Mouse (Mus musculus) intestine, embryonic 15.5 days (tissue): Measurements from ENCODE around the gene Hectd4. TPM values are rescaled to one million over a fixed set of nuclear protein-coding genes. Genes with fewer than 3 reads are reported as not detected.
"Not testable (repeated sequence)": the region's sequence is repeated elsewhere in the genome, so short reads cannot be mapped to it uniquely, and the experiment has no call there.

Source experiments
- ATAC-seq: fragments of 200-750 bp; cut with Nextera tagmentation; 2 replicates; pipeline ENCODE4 v1.8.0; 2017; ENCODE audit warnings: moderate TSS enrichment, moderate library complexity
- H3K27ac ChIP-seq: fragments of 300-500 bp; sonication (generic); 2 replicates; pipeline ENCODE4 v1.5.1; 2015; ENCODE audit warnings: mild to moderate bottlenecking, inconsistent platforms
- H3K27me3 ChIP-seq: fragments of 300-500 bp; sonication (generic); replicated peaks from 2 replicates; pipeline ENCODE4 v1.6.1; 2015; ENCODE audit warnings: inconsistent platforms
- H3K36me3 ChIP-seq: fragments of 300-500 bp; sonication (generic); 2 replicates; pipeline ENCODE4 v1.6.1; 2015; ENCODE audit warnings: inconsistent platforms
- H3K4me1 ChIP-seq: fragments of 300-500 bp; sonication (generic); replicated peaks from 2 replicates; pipeline ENCODE4 v1.6.1; 2015; ENCODE audit warnings: inconsistent platforms
- H3K4me2 ChIP-seq: fragments of 300-500 bp; sonication (generic); replicated peaks from 2 replicates; pipeline ENCODE4 v1.6.1; 2015; ENCODE audit warnings: mild to moderate bottlenecking, inconsistent platforms
- H3K4me3 ChIP-seq: fragments of 300-500 bp; sonication (generic); replicated peaks from 2 replicates; pipeline ENCODE4 v1.5.1; 2015; ENCODE audit warnings: inconsistent platforms
- H3K9ac ChIP-seq: fragments of 300-500 bp; sonication (generic); 2 replicates; pipeline ENCODE4 v1.6.1; 2015; ENCODE audit warnings: inconsistent platforms
- H3K9me3 ChIP-seq: fragments of 300-500 bp; sonication (generic); 2 replicates; pipeline ENCODE4 v1.6.1; 2016; ENCODE audit warnings: inconsistent platforms
- whole genome bisulfite sequencing: fragments of 180-500 bp; shearing (Covaris S2); methylation state at CpG from one replicate; pipeline ENCODE4 v1.1.7; 2015; 5-methylcytosine and 5-hydroxymethylcytosine counted together
- polyA plus RNA-seq: library from polyadenylated mRNA; unstranded; fragments of >200 nt; fragmentation: Nextera tagmentation; extraction: Ambion mirVana; gene quantifications from 2 replicates; pipeline ENCODE4 v1.2.1, GENCODE M21; 2015

The Hectd4 gene
- polyA plus RNA-seq, 1 experiment from 2014 or later, result 4.2 TPM

- no peaks in the 10 kb centered on the region for H3K9me3 ChIP-seq
- no peaks in the 10 kb centered on the region; the same call in 1 of the 2 replicates for H3K36me3 ChIP-seq
- peak; percentile 9; the same call in 1 of the 2 replicates for ATAC-seq
- peaks cover 17% of the 10 kb centered on the region for H3K4me1 ChIP-seq
- peak overlapping the region; percentile 88 for H3K4me3 ChIP-seq
- H3K9ac ChIP-seq, result peak overlapping the region; percentile 91
- peak overlapping the region; percentile 63 for H3K27ac ChIP-seq
- H3K27me3 ChIP-seq, result no peaks in the 10 kb centered on the region
- WGBS, result 7% methylated on average over 17 of the region's 17 CpGs
- peak overlapping the region; percentile 76 for H3K4me2 ChIP-seq
These were observed 28.5 kb upstream of the Hectd4 start for GRCm38 (mm10) chr5:121191584-121191906.

DNA sequence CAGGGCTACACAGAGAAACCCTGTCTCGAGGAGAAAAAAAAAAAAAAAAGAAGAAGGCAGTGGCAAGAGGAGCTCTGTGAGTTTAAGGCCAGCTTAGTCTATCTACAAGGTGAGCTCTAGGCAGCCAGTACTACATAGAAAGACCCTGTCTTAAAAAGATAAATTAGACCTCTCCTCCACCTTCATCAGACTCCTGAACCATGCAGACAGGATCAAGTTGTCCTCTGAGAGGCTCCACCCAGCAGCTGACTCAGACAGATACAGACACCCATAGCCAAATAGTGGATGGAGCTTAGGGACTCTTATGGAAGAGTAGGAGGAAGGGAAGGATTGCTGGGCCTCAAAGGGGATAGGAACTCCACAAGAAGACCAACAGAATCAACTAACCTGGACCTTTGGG, 25.8 kb upstream of the Hectd4 start:
- Histone ChIP-seq H3K27ac (no peak overlapping the region), H3K4me3 (no peak overlapping the region), H3K4me2 (no peak overlapping the region), H3K36me3 (no peaks in the 10 kb centered on the region), H3K9me3 (no peaks in the 10 kb centered on the region), H3K9ac (no peak overlapping the region), H3K4me1 (0 out of 2 replicates have a peak, but pooled peaks cover 5% of the 10 kb centered on the region), H3K27me3 (no peaks in the 10 kb centered on the region)
- no peak for ATAC-seq
- WGBS, result 36% methylated on average over 1 of the region's 1 CpGs

DNA sequence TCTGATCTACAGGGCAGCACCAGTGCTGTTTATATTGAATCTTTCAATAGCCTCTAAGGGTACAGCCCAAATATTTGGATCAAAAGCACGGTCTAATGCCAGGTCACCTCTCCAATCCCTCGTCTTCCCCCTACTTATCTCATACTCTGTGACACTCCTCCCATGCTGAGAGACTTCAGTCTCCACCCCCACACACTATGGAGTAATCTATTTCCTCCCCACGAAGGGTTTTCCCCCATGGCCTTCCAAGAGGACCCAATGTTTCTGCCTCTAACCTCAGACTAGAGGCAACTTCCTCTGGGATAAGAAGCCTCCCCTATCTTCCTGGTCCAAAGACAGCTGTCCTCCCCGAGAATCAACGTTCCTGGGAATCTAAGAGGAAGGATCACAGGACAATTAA, 23.3 kb upstream of the Hectd4 start:
- Histone ChIP-seq H3K27ac (no peak overlapping the region), H3K27me3 (no peaks in the 10 kb centered on the region), H3K4me2 (no peak overlapping the region), H3K9me3 (no peaks in the 10 kb centered on the region), H3K4me1 (no peaks in the 10 kb centered on the region), H3K36me3 (no peaks in the 10 kb centered on the region), H3K4me3 (no peak overlapping the region), H3K9ac (no peak overlapping the region)
- 49% methylated on average over 5 of the region's 5 CpGs for WGBS
- no peak for ATAC-seq

GRCm38 (mm10) chr5:121197337-121197736, 22.7 kb upstream of the Hectd4 start:
- no peaks in the 10 kb centered on the region for H3K4me1 ChIP-seq
- H3K36me3 ChIP-seq, result no peaks in the 10 kb centered on the region
- WGBS, result 70% methylated on average over 2 of the region's 2 CpGs
- no peak overlapping the region for H3K4me3 ChIP-seq
- no peak overlapping the region for H3K4me2 ChIP-seq
- no peak overlapping the region for H3K27ac ChIP-seq
- no peaks in the 10 kb centered on the region for H3K9me3 ChIP-seq
- ATAC-seq, result no peak
- no peaks in the 10 kb centered on the region for H3K27me3 ChIP-seq
- H3K9ac ChIP-seq, result no peak overlapping the region

DNA sequence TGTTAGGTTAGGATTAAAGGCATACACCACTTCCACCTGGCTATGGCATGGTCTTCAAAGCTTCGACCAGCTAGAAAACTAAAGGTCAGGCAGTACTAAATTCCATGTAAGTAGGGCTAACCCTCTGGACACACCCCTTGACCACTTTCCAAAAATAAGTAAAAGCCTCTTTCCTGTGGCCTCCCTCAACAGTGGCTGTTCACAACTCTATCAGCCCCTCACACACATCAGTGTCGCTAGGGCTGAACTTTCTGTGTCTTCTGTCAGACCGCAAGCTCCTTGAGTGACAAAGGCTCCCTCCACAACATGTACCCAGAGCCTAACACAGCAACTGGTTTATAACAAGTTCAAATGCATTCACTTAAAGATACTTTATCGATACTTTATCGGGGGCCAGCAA, 21.6 kb upstream of the Hectd4 start:
- 82% methylated on average over 5 of the region's 5 CpGs for WGBS
- no peak overlapping the region for H3K9ac ChIP-seq
- H3K9me3 ChIP-seq, result no peaks in the 10 kb centered on the region
- no peaks in the 10 kb centered on the region for H3K27me3 ChIP-seq
- no peak for ATAC-seq
- no peak overlapping the region for H3K4me3 ChIP-seq
- H3K4me1 ChIP-seq, result no peaks in the 10 kb centered on the region
- H3K27ac ChIP-seq, result no peak overlapping the region
- no peak overlapping the region for H3K4me2 ChIP-seq
- no peaks in the 10 kb centered on the region for H3K36me3 ChIP-seq

DNA sequence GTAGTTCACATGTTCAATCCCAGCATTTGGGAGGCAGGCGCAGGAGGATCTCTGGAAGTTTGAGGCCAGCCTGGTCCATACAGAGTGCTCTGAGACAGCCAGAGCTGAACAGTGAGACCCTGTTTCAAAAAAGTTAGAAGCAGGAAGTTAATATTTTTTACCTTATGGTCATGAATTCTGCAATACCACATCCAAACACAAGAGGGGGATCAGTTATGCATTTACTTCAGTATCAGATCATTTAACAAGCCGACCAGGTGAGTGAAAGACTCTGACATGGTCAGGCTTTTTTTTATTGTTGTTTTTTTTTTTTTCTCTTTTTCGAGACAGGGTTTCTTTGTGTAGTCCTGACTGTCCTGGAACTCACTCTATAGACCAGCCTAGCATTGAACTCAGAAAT, 18.3 kb upstream of the Hectd4 start:
- WGBS, result 49% methylated on average over 3 of the region's 3 CpGs
- Histone ChIP-seq H3K27ac (no peak overlapping the region), H3K9me3 (no peaks in the 10 kb centered on the region), H3K4me1 (peaks cover 13% of the 10 kb centered on the region), H3K4me2 (no peak overlapping the region), H3K4me3 (no peak overlapping the region), H3K36me3 (peaks cover 7% of the 10 kb centered on the region; the same call in 1 of the 2 replicates), H3K27me3 (no peaks in the 10 kb centered on the region), H3K9ac (no peak overlapping the region)
- no peak for ATAC-seq

DNA sequence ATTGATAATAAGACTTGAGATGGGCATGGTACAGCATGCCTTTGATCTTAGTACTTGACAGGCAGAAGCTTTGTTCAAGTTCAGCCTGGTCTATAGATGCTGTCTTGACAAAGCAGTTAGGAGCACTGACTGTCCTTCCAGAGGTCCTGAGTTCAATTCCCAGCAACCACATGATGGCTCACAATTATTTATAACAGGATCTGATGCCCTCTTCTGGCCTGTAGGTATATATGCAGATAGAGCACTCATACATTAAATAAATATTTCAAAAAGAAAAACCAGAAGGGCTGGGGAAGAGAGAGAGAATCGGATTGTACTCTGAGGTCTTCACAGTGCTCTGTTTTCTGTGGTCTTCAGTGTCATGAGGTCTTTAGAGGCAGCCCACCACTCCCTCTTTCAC, 17.6 kb upstream of the Hectd4 start:
- Histone ChIP-seq H3K27me3 (no peaks in the 10 kb centered on the region), H3K9ac (no peak overlapping the region), H3K4me2 (no peak overlapping the region), H3K9me3 (no peaks in the 10 kb centered on the region), H3K36me3 (peaks cover 12% of the 10 kb centered on the region; the same call in 1 of the 2 replicates), H3K27ac (no peak overlapping the region), H3K4me1 (peaks cover 16% of the 10 kb centered on the region), H3K4me3 (no peak overlapping the region)
- 77% methylated on average over 1 of the region's 1 CpGs for WGBS
- ATAC-seq, result no peak

DNA sequence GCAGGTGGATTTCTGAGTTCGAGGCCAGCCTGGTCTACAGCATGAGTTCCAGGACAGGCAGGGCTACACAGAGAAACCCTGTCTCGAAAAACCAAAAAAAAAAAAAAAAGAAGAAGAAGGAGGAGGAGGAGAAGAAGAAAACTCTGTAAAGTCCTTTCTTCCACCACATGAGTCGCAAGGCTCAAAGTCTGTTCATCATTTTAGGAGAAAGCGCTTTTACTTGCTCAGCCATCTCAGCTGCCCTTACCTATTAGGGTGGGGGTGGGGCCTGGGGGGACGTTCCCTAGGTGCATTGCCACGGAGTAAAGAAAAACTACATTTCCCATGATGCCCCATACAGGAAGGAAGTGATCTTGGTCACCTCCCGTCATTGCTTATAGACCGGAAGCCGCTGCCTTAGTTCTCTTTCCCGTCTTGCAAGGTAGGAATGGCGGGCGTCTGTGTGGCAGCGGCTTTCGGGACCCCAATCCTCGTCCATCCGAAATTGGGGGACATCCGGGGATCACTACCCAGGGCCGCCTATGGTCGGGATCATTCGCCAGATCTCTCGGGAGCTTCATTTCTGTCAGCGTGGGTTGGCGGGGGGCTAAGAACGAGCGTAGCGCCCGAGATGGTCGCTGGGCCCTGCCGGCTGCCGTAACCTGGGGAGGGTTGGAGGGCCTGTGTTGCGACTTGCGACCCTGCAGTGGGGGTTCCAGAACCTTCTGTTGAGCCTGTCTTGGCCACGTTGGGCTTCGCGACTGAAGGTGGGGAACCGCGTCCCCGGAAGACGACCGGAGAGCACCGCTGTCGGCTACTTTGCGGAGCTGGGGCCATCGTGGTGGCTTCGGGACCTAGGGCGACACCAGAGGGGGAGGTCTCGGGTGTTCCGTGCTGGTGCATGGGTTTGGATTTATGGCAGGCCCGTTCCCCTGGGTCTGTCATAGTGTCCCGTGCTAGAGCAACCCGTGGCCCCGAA, 15.6 kb upstream of the Hectd4 start, which contains the start of gene Rpl6:
Gene Rpl6, plus strand, starts transcription at position 350 of the 958 bp plus-strand sequence.
- Histone ChIP-seq H3K4me1 (peaks cover 20% of the 10 kb centered on the region), H3K27ac (peak within 1 kb of the TSS; percentile 66), H3K9me3 (no peaks in the 10 kb centered on the region), H3K4me3 (peak within 1 kb of the TSS; percentile 80), H3K36me3 (peaks cover 23% of the 10 kb centered on the region), H3K4me2 (peak within 1 kb of the TSS; percentile 56), H3K27me3 (no peaks in the 10 kb centered on the region), H3K9ac (peak within 1 kb of the TSS; percentile 96)
- 1% methylated on average over 52 of the region's 52 CpGs for WGBS
- peak; percentile 94 for ATAC-seq

- Histone ChIP-seq H3K4me2 (peak overlapping the region; percentile 56), H3K9ac (peak overlapping the region; percentile 96), H3K4me1 (peaks cover 20% of the 10 kb centered on the region), H3K36me3 (peaks cover 32% of the 10 kb centered on the region), H3K4me3 (peak overlapping the region; percentile 80)
- not testable (repeated sequence) for ATAC-seq, H3K27ac ChIP-seq, H3K9me3 ChIP-seq, H3K27me3 ChIP-seq
- WGBS, result 66% methylated on average over 9 of the region's 10 CpGs
These were observed 14.4 kb upstream of the Hectd4 start for GRCm38 (mm10) chr5:121205537-121206130.

- ATAC-seq, result no peak
- Histone ChIP-seq H3K36me3 (peaks cover 39% of the 10 kb centered on the region), H3K27me3 (no peaks in the 10 kb centered on the region), H3K9ac (peak overlapping the region; percentile 96; the same call in 1 of the 2 replicates), H3K4me3 (peak overlapping the region; percentile 80; the same call in 1 of the 2 replicates), H3K9me3 (no peaks in the 10 kb centered on the region), H3K4me1 (peaks cover 20% of the 10 kb centered on the region), H3K4me2 (peak overlapping the region; percentile 56), H3K27ac (no peak overlapping the region)
- 72% methylated on average over 9 of the region's 9 CpGs for WGBS
These were observed 13.5 kb upstream of the Hectd4 start for GRCm38 (mm10) chr5:121206540-121206939.

- Histone ChIP-seq H3K4me1 (peaks cover 20% of the 10 kb centered on the region), H3K27ac (no peak overlapping the region), H3K36me3 (peaks cover 43% of the 10 kb centered on the region), H3K4me2 (peak overlapping the region; percentile 56; the same call in 1 of the 2 replicates), H3K27me3 (no peaks in the 10 kb centered on the region), H3K4me3 (0 out of 2 replicates have a peak overlapping the region, but pooled peaks have one; percentile 80), H3K9me3 (no peaks in the 10 kb centered on the region), H3K9ac (no peak overlapping the region)
- no peak for ATAC-seq
- 71% methylated on average over 3 of the region's 3 CpGs for WGBS
These were observed 13.0 kb upstream of the Hectd4 start for GRCm38 (mm10) chr5:121206984-121207383.

DNA sequence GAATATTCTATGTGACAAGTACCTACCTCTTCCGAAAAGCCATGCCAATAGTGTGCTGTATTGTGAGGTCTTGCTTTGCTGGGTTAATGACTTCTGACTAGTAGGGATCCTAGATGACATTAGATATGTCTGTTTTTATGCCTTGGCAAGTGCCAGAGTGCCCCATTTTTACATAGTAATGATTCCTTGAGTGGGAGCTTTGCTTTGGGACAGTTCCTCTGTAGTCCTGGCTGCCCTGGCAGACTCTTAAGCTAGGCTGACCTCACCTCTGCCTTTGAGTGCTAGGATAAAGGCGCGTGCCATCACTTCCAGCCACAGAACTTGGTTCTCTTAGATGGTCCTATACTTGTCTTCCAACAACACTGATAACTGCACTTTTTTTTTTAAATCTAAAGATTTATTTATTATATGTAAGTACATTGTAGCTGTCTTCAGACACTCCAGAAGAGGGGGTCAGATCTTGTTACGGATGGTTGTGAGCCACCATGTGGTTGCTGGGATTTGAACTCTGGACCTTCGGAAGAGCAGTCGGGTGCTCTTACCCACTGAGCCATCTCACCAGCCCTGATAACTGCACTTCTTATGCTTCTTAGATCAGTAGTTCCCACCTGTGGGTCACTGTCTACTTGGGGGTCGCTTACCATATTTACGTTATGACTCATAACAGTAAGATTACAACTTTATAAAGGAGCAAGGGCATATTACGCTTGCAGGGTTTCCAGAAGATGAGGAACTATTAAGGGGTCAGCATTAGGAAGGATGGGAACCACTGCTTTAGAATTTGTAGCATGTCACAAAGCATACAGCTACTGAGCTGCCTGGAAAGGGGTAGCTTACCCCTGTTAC, 10.0 kb upstream of the Hectd4 start:
- H3K36me3 ChIP-seq, result peaks cover 48% of the 10 kb centered on the region
- no peak overlapping the region for H3K4me2 ChIP-seq
- 86% methylated on average over 9 of the region's 9 CpGs for WGBS
- H3K9me3 ChIP-seq, result no peaks in the 10 kb centered on the region
- H3K4me3 ChIP-seq, result no peak overlapping the region
- peaks cover 20% of the 10 kb centered on the region for H3K4me1 ChIP-seq
- no peak overlapping the region for H3K9ac ChIP-seq
- no peak for ATAC-seq
- H3K27ac ChIP-seq, result no peak overlapping the region
- H3K27me3 ChIP-seq, result no peaks in the 10 kb centered on the region
